Mouse (Mus musculus) heart, embryonic 10.5 days (tissue): Measurements from ENCODE around the gene Ccdc141. TPM values are rescaled to one million over a fixed set of nuclear protein-coding genes. Genes with fewer than 3 reads are reported as not detected.

Source experiments
- DNase-seq: peaks from one replicate; pipeline ENCODE4 v3.0.0-alpha.2; 2017; ENCODE audit warnings: low spot score
- H3K27ac ChIP-seq: fragments of 300-500 bp; sonication (generic); 2 replicates; pipeline ENCODE4 v1.5.1; 2016; ENCODE audit warnings: mild to moderate bottlenecking
- H3K27me3 ChIP-seq: fragments of 300-500 bp; sonication (generic); 2 replicates; pipeline ENCODE4 v1.6.1; 2016; ENCODE audit warnings: mild to moderate bottlenecking; ENCODE audit not compliant: poor library complexity, insufficient read depth, severe bottlenecking
- H3K36me3 ChIP-seq: fragments of 300-500 bp; sonication (generic); 2 replicates; pipeline ENCODE4 v1.6.1; 2016; ENCODE audit warnings: mild to moderate bottlenecking, moderate library complexity
- H3K4me1 ChIP-seq: fragments of 300-500 bp; sonication (generic); 2 replicates; pipeline ENCODE4 v1.6.1; 2016; ENCODE audit warnings: mild to moderate bottlenecking
- H3K4me3 ChIP-seq: fragments of 300-500 bp; sonication (generic); 2 replicates; pipeline ENCODE4 v1.5.1; 2016; ENCODE audit warnings: mild to moderate bottlenecking, moderate library complexity
- H3K9me3 ChIP-seq: fragments of 300-500 bp; sonication (generic); 2 replicates; pipeline ENCODE4 v1.6.1; 2016; ENCODE audit warnings: mild to moderate bottlenecking, moderate library complexity
- WGBS: fragments of 180-500 bp; shearing (Covaris S2); methylation state at CpG from one replicate; pipeline ENCODE4 v1.1.7; 2016; 5-methylcytosine and 5-hydroxymethylcytosine counted together
- polyA plus RNA-seq: library from polyadenylated mRNA; unstranded; fragments of >200 nt; fragmentation: Nextera tagmentation; extraction: Ambion mirVana; gene quantifications from 2 replicates; pipeline ENCODE4 v1.2.1, GENCODE M21; 2016

Ccdc141 gene
- polyA plus RNA-seq, 1 experiment from 2014 or later: 150 TPM

DNA sequence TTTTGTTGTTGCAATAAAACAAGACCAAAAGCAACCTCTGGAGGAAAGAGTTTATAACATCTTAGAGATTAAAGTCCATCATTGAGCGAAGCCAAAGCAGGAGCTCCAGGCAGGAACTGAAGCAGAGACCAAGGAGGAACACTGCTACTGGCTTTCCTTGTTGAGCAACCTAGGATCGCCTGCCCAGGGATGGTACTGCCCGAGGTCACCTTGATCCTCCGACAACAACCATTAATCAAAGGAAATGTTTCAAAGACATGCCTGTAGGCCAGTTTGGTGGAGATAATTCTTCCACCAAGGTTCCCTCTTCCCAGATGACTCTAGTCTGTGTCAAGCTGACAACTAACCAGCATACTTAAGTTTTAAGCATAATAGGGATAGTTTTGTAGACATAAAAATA lies 91.7 kb downstream of the Ccdc141 start:
- 88% methylated on average over 4 of the region's 4 CpGs for WGBS
- no peaks in the 10 kb centered on the region for H3K9me3 ChIP-seq
- H3K4me3 ChIP-seq: no peak overlapping the region
- no peaks in the 10 kb centered on the region for H3K27me3 ChIP-seq
- no peak overlapping the region for H3K27ac ChIP-seq
- peaks cover 42% of the 10 kb centered on the region for H3K36me3 ChIP-seq
- no peak for DNase-seq
- H3K4me1 ChIP-seq: 0 out of 2 replicates have a peak, but pooled peaks cover 2% of the 10 kb centered on the region

- no peaks in the 10 kb centered on the region for H3K9me3 ChIP-seq
- no peak overlapping the region for H3K27ac ChIP-seq
- H3K36me3 ChIP-seq: peaks cover 57% of the 10 kb centered on the region
- H3K4me3 ChIP-seq: no peak overlapping the region
- H3K4me1 ChIP-seq: 0 out of 2 replicates have a peak, but pooled peaks cover 4% of the 10 kb centered on the region
- no peaks in the 10 kb centered on the region for H3K27me3 ChIP-seq
- WGBS: 63% methylated on average over 6 of the region's 6 CpGs
- DNase-seq: no peak
These were observed 96.1 kb downstream of the Ccdc141 start for GRCm38 (mm10) chr2:77074373-77074772.

- 0 out of 2 replicates have a peak, but pooled peaks cover 4% of the 10 kb centered on the region for H3K4me1 ChIP-seq
- H3K9me3 ChIP-seq: no peaks in the 10 kb centered on the region
- DNase-seq: no peak
- no peaks in the 10 kb centered on the region for H3K27me3 ChIP-seq
- peaks cover 57% of the 10 kb centered on the region for H3K36me3 ChIP-seq
- no peak overlapping the region for H3K27ac ChIP-seq
- WGBS: 83% methylated on average over 5 of the region's 5 CpGs
- no peak overlapping the region for H3K4me3 ChIP-seq
These were observed 96.5 kb downstream of the Ccdc141 start for GRCm38 (mm10) chr2:77073930-77074329.

- Histone ChIP-seq H3K9me3 (no peaks in the 10 kb centered on the region), H3K36me3 (peaks cover 46% of the 10 kb centered on the region), H3K4me1 (peaks cover 5% of the 10 kb centered on the region; the same call in 1 of the 2 replicates), H3K27me3 (no peaks in the 10 kb centered on the region), H3K4me3 (no peak overlapping the region), H3K27ac (no peak overlapping the region)
- no peak for DNase-seq
- WGBS: 43% methylated on average over 6 of the region's 6 CpGs
These were observed 105.1 kb downstream of the Ccdc141 start for GRCm38 (mm10) chr2:77065294-77065693.

GRCm38 (mm10) chr2:77061871-77062270 lies 108.6 kb downstream of the Ccdc141 start:
- Histone ChIP-seq H3K4me1 (peaks cover 9% of the 10 kb centered on the region; the same call in 1 of the 2 replicates), H3K36me3 (peaks cover 51% of the 10 kb centered on the region), H3K4me3 (no peak overlapping the region), H3K27me3 (no peaks in the 10 kb centered on the region), H3K9me3 (no peaks in the 10 kb centered on the region), H3K27ac (no peak overlapping the region)
- DNase-seq: no peak
- 52% methylated on average over 3 of the region's 3 CpGs for WGBS

DNA sequence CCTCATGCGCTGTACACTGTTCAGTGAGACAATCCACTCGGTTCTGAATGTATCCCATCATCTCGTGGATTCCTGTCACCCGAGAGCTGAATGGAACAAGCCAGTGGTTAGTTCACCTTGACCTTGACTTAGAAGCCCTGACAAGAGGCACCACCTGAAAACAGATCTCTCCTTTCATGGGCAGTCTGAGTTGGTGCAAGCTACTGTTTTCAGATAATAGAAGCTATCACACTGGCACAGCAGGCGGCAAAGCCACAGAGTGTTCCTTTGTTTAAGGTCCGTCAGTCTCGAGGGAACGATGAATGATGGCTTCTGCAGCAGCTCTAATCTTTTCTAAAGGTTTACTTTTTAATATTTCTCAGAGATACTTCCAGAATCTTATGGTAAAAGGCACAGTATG lies 110.8 kb downstream of the Ccdc141 start:
- H3K4me3 ChIP-seq: no peak overlapping the region
- H3K36me3 ChIP-seq: peaks cover 59% of the 10 kb centered on the region
- DNase-seq: no peak
- no peaks in the 10 kb centered on the region for H3K9me3 ChIP-seq
- 65% methylated on average over 8 of the region's 8 CpGs for WGBS
- peaks cover 5% of the 10 kb centered on the region; the same call in 1 of the 2 replicates for H3K4me1 ChIP-seq
- no peaks in the 10 kb centered on the region for H3K27me3 ChIP-seq
- no peak overlapping the region for H3K27ac ChIP-seq

DNA sequence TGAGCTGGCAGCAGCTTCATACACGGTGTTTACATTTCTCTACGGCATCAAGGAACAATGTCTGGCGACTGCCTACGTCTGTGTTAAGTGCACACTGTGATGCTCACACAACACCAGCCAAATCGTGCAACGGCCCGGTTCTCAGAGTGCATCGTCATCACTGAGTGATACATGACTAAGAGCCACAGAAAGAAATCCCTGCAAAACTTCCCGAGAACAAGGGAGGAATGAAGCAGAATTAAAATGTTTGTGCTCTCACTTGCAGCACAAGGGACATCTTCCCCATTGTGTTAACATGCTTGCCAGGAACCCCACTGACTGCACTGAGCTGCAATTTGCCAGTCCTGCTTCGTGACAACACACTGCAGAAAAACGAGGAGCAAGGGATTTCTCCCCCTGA lies 114.1 kb downstream of the Ccdc141 start:
- DNase-seq: no peak
- no peaks in the 10 kb centered on the region for H3K9me3 ChIP-seq
- no peak overlapping the region for H3K27ac ChIP-seq
- H3K4me1 ChIP-seq: peaks cover 5% of the 10 kb centered on the region; the same call in 1 of the 2 replicates
- 79% methylated on average over 11 of the region's 11 CpGs for WGBS
- no peaks in the 10 kb centered on the region for H3K27me3 ChIP-seq
- no peak overlapping the region for H3K4me3 ChIP-seq
- H3K36me3 ChIP-seq: peaks cover 72% of the 10 kb centered on the region

GRCm38 (mm10) chr2:77042912-77043311 lies 127.5 kb downstream of the Ccdc141 start:
- Histone ChIP-seq H3K27ac (0 out of 2 replicates have a peak overlapping the region, but pooled peaks have one; percentile 36), H3K27me3 (no peaks in the 10 kb centered on the region), H3K9me3 (no peaks in the 10 kb centered on the region), H3K4me3 (no peak overlapping the region), H3K4me1 (no peaks in the 10 kb centered on the region), H3K36me3 (peaks cover 88% of the 10 kb centered on the region)
- 43% methylated on average over 3 of the region's 3 CpGs for WGBS
- no peak for DNase-seq

DNA sequence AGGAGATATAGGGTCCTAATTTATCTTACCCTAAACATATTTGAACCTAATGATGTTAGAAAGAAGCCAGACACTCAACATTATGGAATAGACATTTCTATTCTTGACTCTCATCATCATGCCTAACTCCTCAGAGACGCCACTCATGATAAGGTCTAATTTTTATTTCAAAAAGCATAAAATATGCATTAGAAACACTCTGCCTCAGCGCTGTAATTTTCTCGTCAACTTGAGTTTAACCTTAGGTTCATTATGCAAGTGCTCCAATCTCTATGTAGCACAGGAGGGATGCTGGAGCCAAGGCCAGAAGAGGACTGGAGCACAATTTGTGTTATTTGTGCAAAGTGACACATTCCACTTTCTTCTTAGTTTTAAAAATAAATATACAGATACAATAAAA lies 130.8 kb downstream of the Ccdc141 start:
- H3K27ac ChIP-seq: no peak overlapping the region
- no peak overlapping the region for H3K4me3 ChIP-seq
- 90% methylated on average over 3 of the region's 3 CpGs for WGBS
- H3K4me1 ChIP-seq: no peaks in the 10 kb centered on the region
- H3K9me3 ChIP-seq: no peaks in the 10 kb centered on the region
- peaks cover 86% of the 10 kb centered on the region for H3K36me3 ChIP-seq
- DNase-seq: no peak
- no peaks in the 10 kb centered on the region for H3K27me3 ChIP-seq

- no peak overlapping the region for H3K27ac ChIP-seq
- no peaks in the 10 kb centered on the region for H3K4me1 ChIP-seq
- peaks cover 85% of the 10 kb centered on the region for H3K36me3 ChIP-seq
- no peak for DNase-seq
- no peaks in the 10 kb centered on the region for H3K9me3 ChIP-seq
- 86% methylated on average over 4 of the region's 4 CpGs for WGBS
- H3K4me3 ChIP-seq: no peak overlapping the region
- no peaks in the 10 kb centered on the region for H3K27me3 ChIP-seq
These were observed 131.2 kb downstream of the Ccdc141 start for GRCm38 (mm10) chr2:77039281-77039680.

- Histone ChIP-seq H3K4me1 (no peaks in the 10 kb centered on the region), H3K36me3 (peaks cover 86% of the 10 kb centered on the region), H3K27ac (no peak overlapping the region), H3K9me3 (no peaks in the 10 kb centered on the region), H3K27me3 (no peaks in the 10 kb centered on the region), H3K4me3 (no peak overlapping the region)
- no peak for DNase-seq
- WGBS: 88% methylated on average over 10 of the region's 10 CpGs
These were observed 133.2 kb downstream of the Ccdc141 start for GRCm38 (mm10) chr2:77037211-77037610.

- Histone ChIP-seq H3K27ac (no peak overlapping the region), H3K36me3 (peaks cover 64% of the 10 kb centered on the region), H3K9me3 (no peaks in the 10 kb centered on the region), H3K27me3 (no peaks in the 10 kb centered on the region), H3K4me1 (no peaks in the 10 kb centered on the region), H3K4me3 (no peak overlapping the region)
- DNase-seq: no peak
- WGBS: 77% methylated on average over 4 of the region's 4 CpGs
These were observed 136.3 kb downstream of the Ccdc141 start for GRCm38 (mm10) chr2:77034112-77034511.

DNA sequence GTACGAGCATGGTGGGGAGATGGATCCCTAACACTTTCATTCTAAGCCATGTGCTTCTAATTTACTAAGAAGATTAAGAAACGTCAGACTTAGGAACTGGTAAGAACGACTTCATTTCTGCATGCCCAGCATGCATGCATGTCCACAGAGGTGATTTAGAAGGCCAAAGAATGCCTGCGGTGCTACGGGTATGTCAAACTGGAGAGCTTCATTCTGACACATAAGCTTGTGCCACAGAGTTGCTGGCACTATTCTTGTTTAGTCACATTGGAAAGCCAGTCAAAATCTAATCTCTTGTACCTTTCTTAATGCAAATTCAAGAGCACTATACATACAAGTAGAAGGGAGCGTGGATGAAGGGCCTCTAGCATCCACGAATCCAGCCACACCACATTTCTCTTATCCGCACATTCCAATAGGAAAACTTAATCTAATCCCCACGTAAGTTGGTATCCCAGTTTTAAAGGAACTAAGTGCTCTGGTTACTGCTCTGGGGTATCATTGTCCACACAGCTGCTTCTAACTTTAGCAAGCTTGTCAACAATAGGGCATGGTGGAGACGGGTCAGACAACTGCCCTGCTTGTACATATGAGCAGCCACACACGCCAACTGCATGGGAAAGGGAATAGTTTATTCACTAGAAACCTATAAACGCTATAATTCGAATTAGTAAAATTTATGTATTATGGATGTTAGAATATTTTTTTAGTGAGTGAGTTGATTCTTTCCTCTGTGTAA lies 136.9 kb downstream of the Ccdc141 start:
- no peaks in the 10 kb centered on the region for H3K9me3 ChIP-seq
- H3K4me1 ChIP-seq: no peaks in the 10 kb centered on the region
- WGBS: 77% methylated on average over 13 of the region's 13 CpGs
- peaks cover 64% of the 10 kb centered on the region for H3K36me3 ChIP-seq
- no peak overlapping the region for H3K27ac ChIP-seq
- no peaks in the 10 kb centered on the region for H3K27me3 ChIP-seq
- no peak for DNase-seq
- no peak overlapping the region for H3K4me3 ChIP-seq
